Comparison of ENCODE assay signal across 13 mouse cellular contexts in genomic region chr10:123183743-123184142, GRCm38 (mm10). TPM values are rescaled to one million over a fixed set of nuclear protein-coding genes. Genes with fewer than 3 reads are reported as not detected.
A peak's percentile ranks its signal among the peaks of the same experiment; 100 is the strongest.
DNase-seq lines count a peak whose midpoint lies in the region; ATAC-seq and TF ChIP-seq lines count a peak whose summit lies in the region.
"Had no signal": no experiment of that assay in that cellular context is flagged by ENCODE, and none has a peak within 500 bp of the region (broad histone marks: within the 10 kb centered on the region; RNA-seq: fewer than 3 reads in every experiment).

No protein-coding gene starts in this region.

- peaks cover 23% of the 10 kb centered on the region for H3K36me3 ChIP-seq in heart, embryonic 10.5 days
- peaks cover 15% of the 10 kb centered on the region; the same call in 1 of the 2 replicates for H3K36me3 ChIP-seq in lung, postnatal 0 days (ENCODE audit: insufficient read depth, low read length)
- H3K36me3 ChIP-seq in liver, embryonic 15.5 days (replicated peaks) = peaks cover 40% of the 10 kb centered on the region
- 0 out of 2 replicates have a peak, but pooled peaks cover 15% of the 10 kb centered on the region for H3K36me3 ChIP-seq in forebrain, postnatal 0 days (ENCODE audit: insufficient read depth)

- no peak for TF ChIP-seq EP300 in lung, postnatal 0 days (IDR thresholded peaks at IDR 0.05)

- H3K27ac ChIP-seq in heart, embryonic 10.5 days = no peak overlapping the region
- peak overlapping the region; percentile 4; the same call in 1 of the 2 replicates for H3K27ac ChIP-seq in lung, postnatal 0 days (ENCODE audit: low read length)
- no peak overlapping the region for H3K27ac ChIP-seq in liver, embryonic 15.5 days (replicated peaks)
- no peak overlapping the region for H3K27ac ChIP-seq in forebrain, postnatal 0 days (ENCODE audit: low read depth, low read length)
- H3K27ac ChIP-seq: hindbrain, embryonic 10.5 days; layer of hippocampus, adult 2 months; neural tube, embryonic 15.5 days had no signal

- no peak for TF ChIP-seq POLR2A in lung, adult 2 months (IDR thresholded peaks at IDR 0.05; ENCODE audit: borderline replicate concordance, extremely low read depth, low read depth, low read length)

- H3K4me1 ChIP-seq in heart, embryonic 10.5 days = peaks cover 28% of the 10 kb centered on the region
- H3K4me1 ChIP-seq in lung, postnatal 0 days (ENCODE audit: insufficient read depth, low read depth, low read length) = peaks cover 6% of the 10 kb centered on the region; the same call in 1 of the 2 replicates
- peaks cover 18% of the 10 kb centered on the region for H3K4me1 ChIP-seq in lung, adult 2 months (ENCODE audit: control insufficient read depth, insufficient read depth, low read length)
- peaks cover 42% of the 10 kb centered on the region for H3K4me1 ChIP-seq in liver, embryonic 15.5 days (replicated peaks)
- H3K4me1 ChIP-seq in forebrain, postnatal 0 days (ENCODE audit: insufficient read depth) = no peaks in the 10 kb centered on the region
- H3K4me1 ChIP-seq: hindbrain, embryonic 10.5 days had no signal

- peak; percentile 58 for DNase-seq in heart, embryonic 10.5 days (ENCODE audit: low spot score)
- no peak for DNase-seq in heart, adult 18-20 months
- peak; percentile 11 for DNase-seq in lung, postnatal 0 days (ENCODE audit: low spot score)
- no peak for DNase-seq in lung, adult 2 months
- no peak for DNase-seq in forebrain, postnatal 0 days
- DNase-seq in ovary, postnatal 10 days (ENCODE audit: low spot score) = no peak
- DNase-seq in heart, postnatal 4 days = no peak
- DNase-seq: adrenal gland, adult 2 months; left cerebral cortex, postnatal 4 days had no signal

- no peaks in the 10 kb centered on the region for H3K9me3 ChIP-seq in heart, embryonic 10.5 days
- H3K9me3 ChIP-seq in lung, postnatal 0 days (ENCODE audit: low read length) = no peaks in the 10 kb centered on the region
- H3K9me3 ChIP-seq in liver, embryonic 15.5 days (replicated peaks) = no peaks in the 10 kb centered on the region
- H3K9me3 ChIP-seq in forebrain, postnatal 0 days (ENCODE audit: low read length) = no peaks in the 10 kb centered on the region
- H3K9me3 ChIP-seq: hindbrain, embryonic 10.5 days; neural tube, embryonic 15.5 days had no signal

- no peak overlapping the region for H3K4me2 ChIP-seq in lung, postnatal 0 days (replicated peaks; ENCODE audit: low read depth, low read length)
- H3K4me2 ChIP-seq in liver, embryonic 15.5 days = no peak overlapping the region
- no peak overlapping the region for H3K4me2 ChIP-seq in forebrain, postnatal 0 days (ENCODE audit: low read depth)
- H3K4me2 ChIP-seq: neural tube, embryonic 15.5 days had no signal

- WGBS in heart, embryonic 10.5 days = 76% methylated on average over 2 of the region's 2 CpGs
- WGBS in lung, postnatal 0 days = 51% methylated on average over 2 of the region's 2 CpGs
- 33% methylated on average over 2 of the region's 2 CpGs for WGBS in lung, adult 2 months
- WGBS in liver, embryonic 15.5 days (ENCODE audit: insufficient replicate concordance) = 21% methylated on average over 2 of the region's 2 CpGs
- WGBS in forebrain, postnatal 0 days = 69% methylated on average over 2 of the region's 2 CpGs

- no peak for ATAC-seq in lung, postnatal 0 days
- ATAC-seq in liver, embryonic 15.5 days (ENCODE audit: insufficient read depth) = peak; percentile 19; the same call in 1 of the 2 replicates
- ATAC-seq in forebrain, postnatal 0 days = no peak

- H3K27me3 ChIP-seq in heart, embryonic 10.5 days (ENCODE audit: insufficient read depth, poor library complexity, severe bottlenecking) = no peaks in the 10 kb centered on the region
- H3K27me3 ChIP-seq in lung, postnatal 0 days (replicated peaks; ENCODE audit: insufficient read depth, low read length) = no peaks in the 10 kb centered on the region
- no peaks in the 10 kb centered on the region for H3K27me3 ChIP-seq in liver, embryonic 15.5 days
- no peaks in the 10 kb centered on the region for H3K27me3 ChIP-seq in forebrain, postnatal 0 days (ENCODE audit: insufficient read depth, low read length)
- H3K27me3 ChIP-seq: neural tube, embryonic 15.5 days had no signal

- H3K9ac ChIP-seq in lung, postnatal 0 days (replicated peaks; ENCODE audit: low read depth) = no peak overlapping the region
- no peak overlapping the region for H3K9ac ChIP-seq in liver, embryonic 15.5 days
- no peak overlapping the region for H3K9ac ChIP-seq in forebrain, postnatal 0 days
- H3K9ac ChIP-seq: neural tube, embryonic 15.5 days had no signal

- TF ChIP-seq CTCF in lung, postnatal 0 days (IDR thresholded peaks at IDR 0.05) = no peak
- TF ChIP-seq CTCF in lung, adult 2 months (IDR thresholded peaks at IDR 0.05; ENCODE audit: insufficient read depth, low read length) = no peak
- TF ChIP-seq CTCF in forebrain, postnatal 0 days (IDR thresholded peaks at IDR 0.05; ENCODE audit: low read depth) = no peak

- no peak overlapping the region for H3K4me3 ChIP-seq in heart, embryonic 10.5 days
- H3K4me3 ChIP-seq in lung, postnatal 0 days (ENCODE audit: low read depth, low read length) = no peak overlapping the region
- no peak overlapping the region for H3K4me3 ChIP-seq in lung, adult 2 months (replicated peaks; ENCODE audit: extremely low read depth, low read depth, low read length)
- no peak overlapping the region for H3K4me3 ChIP-seq in liver, embryonic 15.5 days (replicated peaks)
- no peak overlapping the region for H3K4me3 ChIP-seq in forebrain, postnatal 0 days (ENCODE audit: low read depth, low read length)
- H3K4me3 ChIP-seq: hindbrain, embryonic 10.5 days; layer of hippocampus, adult 2 months; neural tube, embryonic 15.5 days had no signal

RNA-seq across cellular contexts. Expression of gene Usp15, which starts 13.1 kb away (rescaled TPM):
- 79.9 and 87.6 TPM in 2 replicates for polyA plus RNA-seq in heart, embryonic 10.5 days (2016; fragmentation: Nextera tagmentation; extraction: Ambion mirVana)
- 10 to 100 TPM; 89.5 to 93.9 TPM for total RNA-seq in heart, adult 18-20 months (2021)
- 48.2 and 52.8 TPM in 2 replicates for polyA plus RNA-seq in lung, postnatal 0 days (2015; fragmentation: Nextera tagmentation; extraction: Ambion mirVana)
- 4.3 and 8.1 TPM in 2 replicates for polyA plus RNA-seq in lung, adult 2 months (2012; rRNA removed)
- 82.0 and 84.9 TPM in 2 replicates for polyA plus RNA-seq in liver, embryonic 15.5 days (2015; fragmentation: Nextera tagmentation; extraction: Ambion mirVana)
- 71.8 and 72.8 TPM in 2 replicates for total RNA-seq in forebrain, postnatal 0 days (2014; rRNA removed)
- 48.9 and 54.1 TPM in 2 replicates for polyA plus RNA-seq in forebrain, postnatal 0 days (2015; fragmentation: Nextera tagmentation; extraction: Ambion mirVana)
- total RNA-seq in heart, postnatal 4 days (2021) = 10 to 100 TPM; 75.8 to 79.2 TPM

Comparison
In these comparisons a context has a peak if more than half of its experiments do, and no peak if none do; other contexts are left out.
1. DNase-seq: peak in heart, embryonic 10.5 days (single experiment) and lung, postnatal 0 days (single experiment); none in heart, adult 18-20 months (0 of 2), lung, adult 2 months (single experiment), forebrain, postnatal 0 days (single experiment), ovary, postnatal 10 days (single experiment) and heart, postnatal 4 days (single experiment).